10 mouse cellular contexts compared by ENCODE assay signal in genomic region chr16:43575507-43575906, GRCm38 (mm10).
DNase-seq lines count a peak whose midpoint lies in the region; ATAC-seq and TF ChIP-seq lines count a peak whose summit lies in the region.
"Had no signal": no experiment of that assay in that cellular context is flagged by ENCODE, and none has a peak within 500 bp of the region (broad histone marks: within the 10 kb centered on the region; RNA-seq: fewer than 3 reads in every experiment).

No protein-coding gene starts in this region.

- no peak overlapping the region for H3K4me2 ChIP-seq in midbrain, postnatal 0 days (ENCODE audit: low read depth, low read length, poor library complexity, severe bottlenecking)
- no peak overlapping the region for H3K4me2 ChIP-seq in hindbrain, embryonic 12.5 days (replicated peaks)

- H3K27ac ChIP-seq in midbrain, embryonic 10.5 days (replicated peaks): peak overlapping the region; percentile 75
- H3K27ac ChIP-seq in midbrain, postnatal 0 days (ENCODE audit: low read depth, low read length): no peak overlapping the region
- H3K27ac ChIP-seq in hindbrain, embryonic 12.5 days: peak overlapping the region; percentile 49
- H3K27ac ChIP-seq: macrophage had no signal

- H3K36me3 ChIP-seq in midbrain, embryonic 10.5 days: peaks cover 29% of the 10 kb centered on the region
- no peaks in the 10 kb centered on the region for H3K36me3 ChIP-seq in midbrain, postnatal 0 days (ENCODE audit: insufficient read depth, low read length)
- H3K36me3 ChIP-seq in hindbrain, embryonic 12.5 days: peaks cover 13% of the 10 kb centered on the region

- peak; percentile 16 for DNase-seq in embryo, embryonic 9.5 days (ENCODE audit: extremely low spot score)
- DNase-seq in embryo, embryonic 11 days: no peak
- peak; percentile 21 for DNase-seq in midbrain, embryonic 10.5 days (ENCODE audit: low spot score)
- no peak for DNase-seq in midbrain, postnatal 0 days (ENCODE audit: low spot score)
- no peak for DNase-seq in c-Kit-positive CD71-positive TER-119-positive erythroid progenitor cells, embryonic 14.5 days (ENCODE audit: low spot score)
- DNase-seq in adrenal gland, postnatal 25 days: no peak
- no peak for DNase-seq in urinary bladder, postnatal 10 days (ENCODE audit: low spot score)
- DNase-seq: gastrocnemius, postnatal 14 days had no signal

- H3K4me1 ChIP-seq in midbrain, embryonic 10.5 days: peaks cover 64% of the 10 kb centered on the region
- H3K4me1 ChIP-seq in midbrain, postnatal 0 days (ENCODE audit: insufficient read depth, low read length): peaks cover 4% of the 10 kb centered on the region; the same call in 1 of the 2 replicates
- H3K4me1 ChIP-seq in hindbrain, embryonic 12.5 days: peaks cover 43% of the 10 kb centered on the region

- no peak overlapping the region for H3K9ac ChIP-seq in midbrain, postnatal 0 days (replicated peaks; ENCODE audit: low read length, poor library complexity, severe bottlenecking)
- H3K9ac ChIP-seq in hindbrain, embryonic 12.5 days: no peak overlapping the region

- no peak overlapping the region for H3K4me3 ChIP-seq in midbrain, embryonic 10.5 days
- H3K4me3 ChIP-seq in midbrain, postnatal 0 days (ENCODE audit: low read depth, low read length): no peak overlapping the region
- no peak overlapping the region for H3K4me3 ChIP-seq in hindbrain, embryonic 12.5 days

- no peak for TF ChIP-seq CTCF in midbrain, postnatal 0 days (IDR thresholded peaks at IDR 0.05)

- no peaks in the 10 kb centered on the region for H3K9me3 ChIP-seq in midbrain, embryonic 10.5 days (replicated peaks)
- H3K9me3 ChIP-seq in midbrain, postnatal 0 days (ENCODE audit: low read length): no peaks in the 10 kb centered on the region
- H3K9me3 ChIP-seq in hindbrain, embryonic 12.5 days (replicated peaks): no peaks in the 10 kb centered on the region

- H3K27me3 ChIP-seq in midbrain, embryonic 10.5 days (ENCODE audit: low read depth, poor library complexity, severe bottlenecking): no peaks in the 10 kb centered on the region
- no peaks in the 10 kb centered on the region for H3K27me3 ChIP-seq in midbrain, postnatal 0 days (ENCODE audit: insufficient read depth, low read length)
- H3K27me3 ChIP-seq in hindbrain, embryonic 12.5 days: no peaks in the 10 kb centered on the region

- ATAC-seq in midbrain, postnatal 0 days (ENCODE audit: low FRiP score): no peak
- ATAC-seq in hindbrain, embryonic 12.5 days (ENCODE audit: low FRiP score): 0 out of 2 replicates have a peak, but pooled peaks have one; percentile 3

- WGBS in midbrain, embryonic 10.5 days: 49% methylated on average over 9 of the region's 9 CpGs
- WGBS in midbrain, postnatal 0 days: 23% methylated on average over 9 of the region's 9 CpGs
- 55% methylated on average over 9 of the region's 9 CpGs for WGBS in hindbrain, embryonic 12.5 days

Comparison
In these comparisons a context has a peak if more than half of its experiments do, and no peak if none do; other contexts are left out.
1. DNase-seq: peak in embryo, embryonic 9.5 days (single experiment) and midbrain, embryonic 10.5 days (single experiment); none in embryo, embryonic 11 days (single experiment), midbrain, postnatal 0 days (single experiment), c-Kit-positive CD71-positive TER-119-positive erythroid progenitor cells, embryonic 14.5 days (single experiment), adrenal gland, postnatal 25 days (single experiment) and urinary bladder, postnatal 10 days (single experiment).